Mouse (Mus musculus) CH12.LX (cell line): ENCODE data around the gene Dnase1l3.

Source experiments
- CTCF ChIP-seq, 2 experiments: IDR thresholded peaks in 1 of 2; conservative IDR thresholded peaks in 1 of 2; 2 replicates each; pipeline ENCODE4 v1.5.1; 2011 to 2012; ENCODE audit warnings: low read depth in 2 of 2, low read length in 2 of 2, improper control_type of control experiment in 1 of 2, inconsistent platforms in 1 of 2, mild to moderate bottlenecking in 1 of 2, moderate library complexity in 1 of 2
- EP300 ChIP-seq: IDR thresholded peaks from 2 replicates; pipeline ENCODE4 v1.6.1; 2011; ENCODE audit warnings: low read length, improper control_type of control experiment
- GABPA ChIP-seq: IDR thresholded peaks from 2 replicates; pipeline ENCODE4 v1.6.1; 2012; ENCODE audit warnings: low read depth, low read length, improper control_type of control experiment, inconsistent platforms; ENCODE audit not compliant: insufficient replicate concordance
- HCFC1 ChIP-seq: IDR thresholded peaks from 2 replicates; pipeline ENCODE4 v1.6.1; 2012; ENCODE audit warnings: low read depth, mild to moderate bottlenecking, inconsistent platforms, low read length, improper control_type of control experiment
- MAX ChIP-seq: IDR thresholded peaks from 2 replicates; pipeline ENCODE4 v1.6.1; 2011; ENCODE audit warnings: low read length, improper control_type of control experiment
- POLR2A ChIP-seq: IDR thresholded peaks from 2 replicates; pipeline ENCODE4 v1.6.1; 2011; ENCODE audit warnings: low read depth, mild to moderate bottlenecking, improper control_type of control experiment, low read length
- TCF12 ChIP-seq: IDR thresholded peaks from 2 replicates; pipeline ENCODE4 v1.6.1; 2014; ENCODE audit warnings: low read depth, mild to moderate bottlenecking, inconsistent platforms, low read length, improper control_type of control experiment

DNA sequence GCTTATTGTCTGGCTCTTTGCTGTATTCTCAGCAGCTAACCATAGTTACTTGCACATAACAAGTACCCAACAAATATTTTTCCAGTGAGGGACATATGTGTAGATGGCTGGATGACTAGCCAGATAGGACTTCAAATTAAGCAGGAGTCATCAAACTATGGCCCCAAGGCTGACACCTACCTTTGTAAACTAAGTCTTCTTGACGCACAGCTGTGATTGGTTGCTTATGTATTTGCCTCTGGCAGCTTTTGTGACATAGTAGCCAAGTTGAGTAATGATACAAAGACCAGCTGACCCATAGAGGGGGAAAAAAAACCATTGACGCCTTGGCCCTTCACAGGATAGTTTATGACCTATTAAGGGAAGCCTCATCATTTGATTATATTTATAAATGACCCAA is 47.7 kb upstream of the Dnase1l3 start:
- no peak for TF ChIP-seq POLR2A
- TF ChIP-seq HCFC1 = no peak
- no peak for TF ChIP-seq EP300
- TF ChIP-seq TCF12 = no peak
- TF ChIP-seq CTCF (conservative IDR thresholded peaks at IDR 0.05 in 1 of 2, IDR thresholded peaks at IDR 0.05 in 1 of 2; ENCODE audit: low read depth in 2 of 2, low read length in 2 of 2) = no peak
- no peak for TF ChIP-seq MAX
- no peak for TF ChIP-seq GABPA
